Mouse (Mus musculus) heart, postnatal 0 days (tissue): Measurements from ENCODE around the gene Usp40.

Experiments used
- CTCF ChIP-seq: IDR thresholded peaks from 2 replicates; pipeline ENCODE4 v1.5.1; 2016; ENCODE audit warnings: antibody characterized with exemption, control low read depth, low read depth
- EP300 ChIP-seq: IDR thresholded peaks from 2 replicates; pipeline ENCODE4 v1.6.1; 2016; ENCODE audit warnings: antibody characterized with exemption, low read depth

DNA sequence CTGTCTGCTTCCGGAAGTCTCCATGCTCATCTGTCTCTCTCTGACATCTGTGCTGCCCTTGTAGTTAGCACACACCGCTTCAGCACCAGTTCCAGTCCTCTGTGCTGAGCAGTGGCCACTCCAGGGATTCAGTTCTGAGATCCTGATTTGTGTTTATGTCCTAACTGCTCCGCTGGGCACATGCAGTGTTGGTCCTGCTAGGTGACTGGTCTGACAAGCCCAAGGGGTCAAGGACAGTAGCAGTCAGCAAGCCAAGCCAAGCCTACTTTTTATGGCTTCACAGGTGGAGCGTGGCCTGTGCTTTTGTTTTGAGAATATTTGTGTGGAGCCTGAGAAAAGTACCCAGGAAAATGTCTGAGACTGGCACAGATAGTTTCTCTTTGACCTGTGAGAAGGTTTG lies 83.5 kb downstream of the Usp40 start:
- TF ChIP-seq CTCF = no peak
- TF ChIP-seq EP300 = no peak
